Comparison of ENCODE assay signal across 13 mouse cellular contexts in the genomic region with DNA sequence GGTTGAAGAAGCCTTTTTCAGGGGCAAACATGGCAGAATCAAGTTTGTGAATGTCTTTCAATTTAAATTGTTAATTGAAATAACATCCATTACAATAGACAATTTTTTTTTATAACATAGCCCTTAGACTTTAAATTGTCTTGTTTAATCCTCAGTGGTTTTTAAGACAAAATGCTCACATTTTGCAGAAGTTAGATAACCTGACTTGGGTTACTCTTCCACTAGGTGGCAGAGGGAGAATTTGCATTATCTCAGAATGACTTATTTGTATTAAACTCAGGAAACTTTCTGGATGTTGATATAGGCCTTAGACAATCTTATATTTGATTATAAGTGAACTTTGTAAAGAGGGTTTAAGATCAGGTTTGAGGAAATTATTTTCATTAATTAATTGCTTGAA.
DNase-seq lines count a peak whose midpoint lies in the region; ATAC-seq and TF ChIP-seq lines count a peak whose summit lies in the region.
"Had no signal": no experiment of that assay in that cellular context is flagged by ENCODE, and none has a peak within 500 bp of the region (broad histone marks: within the 10 kb centered on the region; RNA-seq: fewer than 3 reads in every experiment).

No protein-coding gene starts in this region.

- H3K27ac ChIP-seq in cerebellum, adult 2 months (ENCODE audit: insufficient read depth, low read length): no peak overlapping the region
- no peak overlapping the region for H3K27ac ChIP-seq in hindbrain, embryonic 14.5 days
- no peak overlapping the region for H3K27ac ChIP-seq in hindbrain, embryonic 11.5 days (ENCODE audit: low read depth, low read length)
- no peak overlapping the region for H3K27ac ChIP-seq in midbrain, embryonic 14.5 days (replicated peaks; ENCODE audit: low read depth, low read length)
- H3K27ac ChIP-seq in midbrain, embryonic 15.5 days: no peak overlapping the region
- no peak overlapping the region for H3K27ac ChIP-seq in stomach, postnatal 0 days (replicated peaks)
- H3K27ac ChIP-seq: forebrain, embryonic 15.5 days; hindbrain, embryonic 12.5 days had no signal

- 0 out of 2 replicates have a peak, but pooled peaks have one; percentile 29 for TF ChIP-seq CTCF in cerebellum, adult 2 months (IDR thresholded peaks at IDR 0.05; ENCODE audit: borderline replicate concordance, insufficient read depth, low read depth, low read length)
- TF ChIP-seq CTCF in stomach, postnatal 0 days (IDR thresholded peaks at IDR 0.05; ENCODE audit: low read depth): peak; percentile 62

- no peaks in the 10 kb centered on the region for H3K27me3 ChIP-seq in cerebellum, adult 2 months (ENCODE audit: control insufficient read depth, insufficient read depth, low read length)
- no peaks in the 10 kb centered on the region for H3K27me3 ChIP-seq in hindbrain, embryonic 14.5 days (ENCODE audit: control insufficient read depth, insufficient read depth, low read length)
- no peaks in the 10 kb centered on the region for H3K27me3 ChIP-seq in hindbrain, embryonic 11.5 days (ENCODE audit: control insufficient read depth, insufficient read depth, low read length)
- H3K27me3 ChIP-seq in midbrain, embryonic 14.5 days (ENCODE audit: control insufficient read depth, insufficient read depth, low read length): no peaks in the 10 kb centered on the region
- H3K27me3 ChIP-seq in midbrain, embryonic 15.5 days (replicated peaks): no peaks in the 10 kb centered on the region
- H3K27me3 ChIP-seq in stomach, postnatal 0 days (ENCODE audit: control insufficient read depth, insufficient read depth, low read length): no peaks in the 10 kb centered on the region
- H3K27me3 ChIP-seq: forebrain, embryonic 15.5 days; hindbrain, embryonic 12.5 days had no signal

- H3K4me3 ChIP-seq in cerebellum, adult 2 months (replicated peaks; ENCODE audit: insufficient read depth, low read depth, low read length): no peak overlapping the region
- no peak overlapping the region for H3K4me3 ChIP-seq in hindbrain, embryonic 14.5 days (replicated peaks; ENCODE audit: low read length)
- H3K4me3 ChIP-seq in hindbrain, embryonic 11.5 days (ENCODE audit: low read depth, low read length): no peak overlapping the region
- H3K4me3 ChIP-seq in midbrain, embryonic 14.5 days (replicated peaks; ENCODE audit: low read depth, low read length): no peak overlapping the region
- no peak overlapping the region for H3K4me3 ChIP-seq in midbrain, embryonic 15.5 days
- no peak overlapping the region for H3K4me3 ChIP-seq in stomach, postnatal 0 days (ENCODE audit: low read depth, low read length)
- H3K4me3 ChIP-seq: forebrain, embryonic 15.5 days; hindbrain, embryonic 12.5 days had no signal

- TF ChIP-seq POLR2A in cerebellum, adult 2 months (IDR thresholded peaks at IDR 0.05; ENCODE audit: borderline replicate concordance, insufficient read depth, low read length): no peak

- H3K9me3 ChIP-seq in hindbrain, embryonic 14.5 days (ENCODE audit: control insufficient read depth, low read length): no peaks in the 10 kb centered on the region
- H3K9me3 ChIP-seq in hindbrain, embryonic 11.5 days (ENCODE audit: control insufficient read depth, low read length): no peaks in the 10 kb centered on the region
- no peaks in the 10 kb centered on the region for H3K9me3 ChIP-seq in midbrain, embryonic 14.5 days (ENCODE audit: control insufficient read depth, low read length)
- H3K9me3 ChIP-seq in midbrain, embryonic 15.5 days: no peaks in the 10 kb centered on the region
- H3K9me3 ChIP-seq in stomach, postnatal 0 days (ENCODE audit: control insufficient read depth, low read length): no peaks in the 10 kb centered on the region
- H3K9me3 ChIP-seq: forebrain, embryonic 15.5 days; hindbrain, embryonic 12.5 days had no signal

- no peak for ATAC-seq in hindbrain, embryonic 14.5 days (ENCODE audit: low FRiP score)
- ATAC-seq in hindbrain, embryonic 11.5 days (ENCODE audit: low FRiP score): no peak
- no peak; the same call in 1 of the 2 replicates for ATAC-seq in midbrain, embryonic 14.5 days (ENCODE audit: low FRiP score, low TSS enrichment)
- ATAC-seq in midbrain, embryonic 15.5 days (replicated peaks): no peak
- no peak for ATAC-seq in stomach, postnatal 0 days (ENCODE audit: low FRiP score, low TSS enrichment)
- ATAC-seq: forebrain, embryonic 15.5 days had no signal

- H3K4me1 ChIP-seq in cerebellum, adult 2 months (ENCODE audit: control insufficient read depth, insufficient read depth, low read length): no peaks in the 10 kb centered on the region
- H3K4me1 ChIP-seq in hindbrain, embryonic 14.5 days (replicated peaks; ENCODE audit: control insufficient read depth, insufficient read depth, low read length): no peaks in the 10 kb centered on the region
- H3K4me1 ChIP-seq in hindbrain, embryonic 11.5 days (replicated peaks; ENCODE audit: control insufficient read depth, insufficient read depth, low read length): no peaks in the 10 kb centered on the region
- no peaks in the 10 kb centered on the region for H3K4me1 ChIP-seq in midbrain, embryonic 14.5 days (ENCODE audit: control insufficient read depth, insufficient read depth, low read length)
- no peaks in the 10 kb centered on the region for H3K4me1 ChIP-seq in midbrain, embryonic 15.5 days
- no peaks in the 10 kb centered on the region for H3K4me1 ChIP-seq in stomach, postnatal 0 days (replicated peaks; ENCODE audit: control insufficient read depth, insufficient read depth)
- H3K4me1 ChIP-seq: forebrain, embryonic 15.5 days; hindbrain, embryonic 12.5 days had no signal

- TF ChIP-seq EP300 in stomach, postnatal 0 days (optimal IDR thresholded peaks at IDR 0.05): no peak

- H3K9ac ChIP-seq in hindbrain, embryonic 14.5 days: no peak overlapping the region
- H3K9ac ChIP-seq in hindbrain, embryonic 11.5 days (ENCODE audit: low read depth, low read length): no peak overlapping the region
- no peak overlapping the region for H3K9ac ChIP-seq in midbrain, embryonic 14.5 days (replicated peaks; ENCODE audit: low read length)
- no peak overlapping the region for H3K9ac ChIP-seq in midbrain, embryonic 15.5 days
- H3K9ac ChIP-seq in stomach, postnatal 0 days (ENCODE audit: low read length): no peak overlapping the region
- H3K9ac ChIP-seq: forebrain, embryonic 15.5 days; hindbrain, embryonic 12.5 days had no signal

- no peak overlapping the region for H3K4me2 ChIP-seq in hindbrain, embryonic 14.5 days (replicated peaks)
- H3K4me2 ChIP-seq in hindbrain, embryonic 11.5 days (replicated peaks; ENCODE audit: low read depth, low read length): no peak overlapping the region
- no peak overlapping the region for H3K4me2 ChIP-seq in midbrain, embryonic 14.5 days (ENCODE audit: low read length)
- no peak overlapping the region for H3K4me2 ChIP-seq in midbrain, embryonic 15.5 days
- no peak overlapping the region for H3K4me2 ChIP-seq in stomach, postnatal 0 days (replicated peaks; ENCODE audit: low read depth)
- H3K4me2 ChIP-seq: forebrain, embryonic 15.5 days; hindbrain, embryonic 12.5 days had no signal

- no peak for DNase-seq in cerebellum, adult 2 months
- DNase-seq in cerebellum, adult 11-12 months: no peak
- peak; percentile 71 for DNase-seq in hindbrain, embryonic 14.5 days (ENCODE audit: low spot score)
- DNase-seq in hindbrain, embryonic 11.5 days (ENCODE audit: low spot score): no peak
- DNase-seq in midbrain, embryonic 14.5 days: peak; percentile 75
- DNase-seq in stomach, postnatal 0 days (ENCODE audit: low spot score): no peak
- DNase-seq in kidney, postnatal 4 days: no peak
- DNase-seq: B cell, adult 2 months; heart, adult 18-20 months; lung, adult 2 months had no signal

- no peaks in the 10 kb centered on the region for H3K36me3 ChIP-seq in hindbrain, embryonic 14.5 days (replicated peaks; ENCODE audit: control insufficient read depth, insufficient read depth)
- H3K36me3 ChIP-seq in hindbrain, embryonic 11.5 days (ENCODE audit: control insufficient read depth, insufficient read depth, low read length): no peaks in the 10 kb centered on the region
- H3K36me3 ChIP-seq in midbrain, embryonic 14.5 days (ENCODE audit: control insufficient read depth, insufficient read depth, low read length): no peaks in the 10 kb centered on the region
- H3K36me3 ChIP-seq in midbrain, embryonic 15.5 days (replicated peaks): no peaks in the 10 kb centered on the region
- H3K36me3 ChIP-seq in stomach, postnatal 0 days (ENCODE audit: control insufficient read depth, insufficient read depth, low read length): no peaks in the 10 kb centered on the region
- H3K36me3 ChIP-seq: forebrain, embryonic 15.5 days; hindbrain, embryonic 12.5 days had no signal

Comparison
In these comparisons a context has a peak if more than half of its experiments do, and no peak if none do; other contexts are left out.
1. DNase-seq: peak in hindbrain, embryonic 14.5 days (single experiment) and midbrain, embryonic 14.5 days (single experiment); none in cerebellum, adult 2 months (0 of 2), cerebellum, adult 11-12 months (single experiment), hindbrain, embryonic 11.5 days (single experiment), stomach, postnatal 0 days (single experiment) and kidney, postnatal 4 days (0 of 2).